Mouse (Mus musculus) heart, postnatal 0 days (tissue): ENCODE measurements around the gene Gm4216. TPM values are rescaled to one million over a fixed set of nuclear protein-coding genes. Genes with fewer than 3 reads are reported as not detected.
"Not testable (repeated sequence)": the region's sequence is repeated elsewhere in the genome, so short reads cannot be mapped to it uniquely, and the experiment has no call there.

Source experiments
- ATAC-seq: fragments of 200-750 bp; cut with Nextera tagmentation; 2 replicates; pipeline ENCODE4 v1.8.0; 2017; ENCODE audit warnings: low read depth, moderate number of reproducible peaks, moderate library complexity; ENCODE audit not compliant: insufficient read depth
- DNase-seq: peaks from one replicate; pipeline ENCODE4 v3.0.0-alpha.2; 2016; ENCODE audit warnings: low spot score
- H3K27ac ChIP-seq: fragments of 300-500 bp; sonication (generic); 2 replicates; pipeline ENCODE4 v1.5.1; 2014; ENCODE audit warnings: low read depth, mild to moderate bottlenecking
- H3K27me3 ChIP-seq: fragments of 300-500 bp; sonication (generic); 2 replicates; pipeline ENCODE4 v1.6.1; 2014; ENCODE audit warnings: low read length, mixed read lengths; ENCODE audit not compliant: control insufficient read depth, insufficient read depth
- H3K36me3 ChIP-seq: fragments of 300-500 bp; sonication (generic); replicated peaks from 2 replicates; pipeline ENCODE4 v1.6.1; 2014; ENCODE audit warnings: low read length, mixed read lengths; ENCODE audit not compliant: control insufficient read depth, insufficient read depth
- H3K4me1 ChIP-seq: fragments of 300-500 bp; sonication (generic); 2 replicates; pipeline ENCODE4 v1.6.1; 2014; ENCODE audit warnings: antibody characterized with exemption; ENCODE audit not compliant: control insufficient read depth, insufficient read depth
- H3K4me2 ChIP-seq: fragments of 300-500 bp; sonication (generic); 2 replicates; pipeline ENCODE4 v1.6.1; 2014; ENCODE audit warnings: low read depth, mild to moderate bottlenecking, low read length, moderate library complexity
- H3K4me3 ChIP-seq: fragments of 300-500 bp; sonication (generic); 2 replicates; pipeline ENCODE4 v1.5.1; 2014; ENCODE audit warnings: low read depth, low read length
- H3K9ac ChIP-seq: fragments of 300-500 bp; sonication (generic); replicated peaks from 2 replicates; pipeline ENCODE4 v1.6.1; 2014; ENCODE audit warnings: low read depth, low read length, mixed read lengths
- H3K9me3 ChIP-seq: fragments of 300-500 bp; sonication (generic); replicated peaks from 2 replicates; pipeline ENCODE4 v1.6.1; 2016; ENCODE audit warnings: low read length; ENCODE audit not compliant: control insufficient read depth
- WGBS: fragments of 180-500 bp; shearing (Covaris S2); extraction: QIAGEN DNeasy Blood & Tissue Kit; methylation state at CpG from one replicate; pipeline ENCODE4 v1.1.7; 2014; 5-methylcytosine and 5-hydroxymethylcytosine counted together
- polyA plus RNA-seq: library from polyadenylated mRNA; unstranded; fragments of >200 nt; fragmentation: Nextera tagmentation; extraction: Ambion mirVana; gene quantifications from 2 replicates; pipeline ENCODE4 v1.2.1, GENCODE M21; 2015
- total RNA-seq: library from RNA; depleted of rRNA; stranded (reverse); fragments of >200 nt; gene quantifications from 2 replicates; pipeline ENCODE4 v1.2.3, GENCODE M21; 2014; ENCODE audit warnings: low replicate concordance; rRNA removed

The Gm4216 gene
- total RNA-seq = not detected in 2 replicates
- polyA plus RNA-seq = not detected in 2 replicates

- H3K4me2 ChIP-seq, H3K36me3 ChIP-seq, ATAC-seq, H3K9ac ChIP-seq, H3K27me3 ChIP-seq, H3K4me3 ChIP-seq, H3K9me3 ChIP-seq, H3K4me1 ChIP-seq, DNase-seq, H3K27ac ChIP-seq: not testable (repeated sequence)
- no CpG with 5 or more reads among the region's 3 CpGs for WGBS
These were observed at the start of gene Gm4216 for GRCm38 (mm10) chr7:23019823-23020222. Gene Gm4216 (minus strand): TSS chr7:23019923.

- H3K4me1 ChIP-seq, H3K27me3 ChIP-seq, DNase-seq, H3K4me2 ChIP-seq, ATAC-seq, H3K36me3 ChIP-seq, H3K27ac ChIP-seq, H3K4me3 ChIP-seq, H3K9me3 ChIP-seq, H3K9ac ChIP-seq: not testable (repeated sequence)
- no CpG with 5 or more reads among the region's 1 CpGs for WGBS
These were observed 47.6 kb upstream of the Gm4216 start, which contains the start of gene Gm8720 for GRCm38 (mm10) chr7:23067356-23067755. Gene Gm8720 (minus strand): TSS chr7:23067456.

- H3K9me3 ChIP-seq, H3K4me1 ChIP-seq, H3K36me3 ChIP-seq, H3K9ac ChIP-seq, H3K27me3 ChIP-seq, ATAC-seq, DNase-seq, H3K4me3 ChIP-seq, H3K4me2 ChIP-seq, H3K27ac ChIP-seq: not testable (repeated sequence)
- no CpG with 5 or more reads among the region's 1 CpGs for WGBS
These were observed 35.5 kb upstream of the Gm4216 start, which contains the start of gene Vmn1r163 for GRCm38 (mm10) chr7:23055240-23055639. Gene Vmn1r163 (plus strand): TSS chr7:23055540.

GRCm38 (mm10) chr7:22984573-22984972 lies 35.1 kb downstream of the Gm4216 start, which contains the start of gene Gm4214:
Gene Gm4214 (minus strand): TSS chr7:22984673.
- not testable (repeated sequence) for DNase-seq, H3K4me3 ChIP-seq, H3K27ac ChIP-seq, H3K27me3 ChIP-seq, H3K4me1 ChIP-seq, ATAC-seq, H3K4me2 ChIP-seq, H3K36me3 ChIP-seq, H3K9ac ChIP-seq, H3K9me3 ChIP-seq
- WGBS = no CpG with 5 or more reads among the region's 5 CpGs

Other genes starting within 250 kb of the Gm4216 start
- not detected in 2 replicates for gene Vmn1r158, start 229.1 kb downstream of the Gm4216 start, total RNA-seq
- not detected in 2 replicates for gene Vmn1r158, start 229.1 kb downstream of the Gm4216 start, polyA plus RNA-seq
- gene Vmn1r159, start 176.3 kb downstream of the Gm4216 start, total RNA-seq = not detected in 2 replicates
- gene Vmn1r159, start 176.3 kb downstream of the Gm4216 start, polyA plus RNA-seq = not detected in 2 replicates
- not detected in 2 replicates for gene Vmn1r160, start 148.7 kb downstream of the Gm4216 start, total RNA-seq
- gene Vmn1r160, start 148.7 kb downstream of the Gm4216 start, polyA plus RNA-seq = not detected in 2 replicates
- not detected in 2 replicates for gene Gm4214, start 35.2 kb downstream of the Gm4216 start, total RNA-seq
- gene Gm4214, start 35.2 kb downstream of the Gm4216 start, polyA plus RNA-seq = not detected in 2 replicates
- not detected in 2 replicates for gene Vmn1r163, start 35.6 kb upstream of the Gm4216 start, total RNA-seq
- gene Vmn1r163, start 35.6 kb upstream of the Gm4216 start, polyA plus RNA-seq = not detected in 2 replicates
- not detected in 2 replicates for gene Gm8720, start 47.5 kb upstream of the Gm4216 start, total RNA-seq
- not detected in 2 replicates for gene Gm8720, start 47.5 kb upstream of the Gm4216 start, polyA plus RNA-seq
- not detected in 2 replicates for gene Gm10662, start 124.6 kb upstream of the Gm4216 start, total RNA-seq
- gene Gm10662, start 124.6 kb upstream of the Gm4216 start, polyA plus RNA-seq = not detected in 2 replicates
- gene Vmn1r165, start 197.4 kb upstream of the Gm4216 start, total RNA-seq = not detected in 2 replicates
- gene Vmn1r165, start 197.4 kb upstream of the Gm4216 start, polyA plus RNA-seq = not detected in 2 replicates
- not detected in 2 replicates for gene Vmn1r166, start 231.8 kb upstream of the Gm4216 start, total RNA-seq
- not detected in 2 replicates for gene Vmn1r166, start 231.8 kb upstream of the Gm4216 start, polyA plus RNA-seq